Mouse (Mus musculus) yolk sac, embryonic 10.5 days (tissue): ENCODE measurements around the gene Papss2.

Experiments
- DNase-seq: peaks from one replicate; pipeline ENCODE4 v3.0.0-alpha.2; 2017; ENCODE audit warnings: low spot score

Papss2 gene

GRCm38 (mm10) chr19:32595506-32596286, at the start of gene Papss2:
Gene Papss2, plus strand, starts transcription at chr19:32595790.
- peak; percentile 64 for DNase-seq

- DNase-seq, result no peak
These were observed 48.2 kb upstream of the Papss2 start for GRCm38 (mm10) chr19:32547396-32547795.

DNA sequence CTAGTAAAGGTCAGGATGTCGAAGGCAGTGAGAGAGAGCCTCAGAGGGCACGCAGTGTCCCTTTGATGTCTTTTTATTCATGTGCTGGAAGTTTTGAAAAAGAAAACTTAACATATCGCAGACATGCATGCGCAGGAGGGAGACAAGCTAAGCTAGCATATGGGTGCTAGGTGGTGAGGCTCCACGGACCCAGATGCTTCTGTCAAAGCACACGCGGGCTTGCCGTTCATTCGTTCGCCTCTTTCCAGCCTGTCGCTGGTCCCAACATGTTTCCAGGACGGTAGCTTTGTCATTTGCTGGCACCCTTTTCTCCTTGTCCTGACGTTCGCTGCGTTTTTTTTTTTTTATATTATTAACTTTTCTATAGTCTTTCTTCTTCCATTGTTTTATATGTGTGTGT, 47.4 kb upstream of the Papss2 start:
- DNase-seq, result no peak

DNA sequence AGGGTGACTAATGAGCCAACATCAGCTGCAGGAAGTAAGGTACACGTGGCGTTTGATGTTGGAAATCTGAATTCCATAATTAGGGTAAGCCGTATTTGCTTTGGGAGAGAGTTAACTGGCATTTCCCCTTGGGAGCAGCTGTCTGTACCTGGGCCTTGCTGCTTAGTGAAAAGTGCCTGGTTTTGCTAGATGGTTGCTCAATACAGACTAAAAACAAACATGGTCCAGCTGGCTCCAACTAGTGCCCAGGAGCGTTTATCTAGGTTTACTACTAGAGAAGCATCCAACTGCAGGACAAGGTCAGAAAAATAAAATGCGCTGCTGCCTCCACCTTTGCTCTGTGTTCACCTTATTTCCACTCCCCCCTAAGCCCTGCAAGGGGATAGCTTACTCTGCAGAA, 45.1 kb upstream of the Papss2 start:
- DNase-seq, result no peak

- no peak for DNase-seq
These were observed 44.1 kb upstream of the Papss2 start for GRCm38 (mm10) chr19:32551442-32551841.

GRCm38 (mm10) chr19:32552106-32552505, 43.5 kb upstream of the Papss2 start:
- DNase-seq, result no peak

GRCm38 (mm10) chr19:32553310-32553709, 42.3 kb upstream of the Papss2 start:
- DNase-seq, result no peak

GRCm38 (mm10) chr19:32555257-32555656, 40.3 kb upstream of the Papss2 start:
- no peak for DNase-seq

DNA sequence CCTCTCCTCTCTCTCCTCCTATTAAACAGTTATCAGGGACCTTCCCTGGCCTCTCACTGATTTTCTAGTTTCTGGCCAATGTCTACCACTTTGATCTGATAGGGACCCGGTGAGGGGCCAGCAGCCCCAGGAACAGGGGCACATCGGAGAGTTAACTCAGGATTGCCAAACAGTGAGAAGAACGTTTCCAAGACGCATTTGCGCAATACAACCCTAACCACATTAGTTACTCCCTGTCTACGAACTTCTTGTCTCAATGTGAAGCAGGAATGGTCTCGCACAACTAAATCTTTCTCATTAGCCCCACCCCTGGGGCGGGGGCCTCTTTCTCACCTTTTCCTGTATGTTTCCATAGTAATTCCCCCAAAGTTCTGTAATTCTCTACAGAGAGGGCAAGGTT, 28.6 kb upstream of the Papss2 start:
- DNase-seq, result no peak

DNA sequence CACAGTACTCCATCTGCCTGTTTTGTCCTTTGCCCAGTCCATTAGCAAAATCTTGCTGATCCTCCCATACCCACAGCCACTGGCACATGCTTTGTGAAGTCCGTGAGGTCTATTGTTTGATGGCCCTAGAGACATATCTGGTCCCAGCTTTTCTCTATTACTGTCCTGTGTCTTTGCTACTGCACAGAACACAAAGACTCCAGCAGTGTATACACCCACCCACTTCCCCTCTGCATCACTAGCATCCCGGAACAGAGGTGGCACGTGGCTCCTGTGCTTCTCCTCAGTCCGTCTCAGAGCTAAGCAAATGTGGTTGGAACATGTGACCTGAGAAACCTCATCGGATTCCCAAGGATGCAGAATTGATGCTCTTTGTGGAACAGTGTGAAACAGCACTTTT, 28.1 kb upstream of the Papss2 start:
- no peak for DNase-seq

DNA sequence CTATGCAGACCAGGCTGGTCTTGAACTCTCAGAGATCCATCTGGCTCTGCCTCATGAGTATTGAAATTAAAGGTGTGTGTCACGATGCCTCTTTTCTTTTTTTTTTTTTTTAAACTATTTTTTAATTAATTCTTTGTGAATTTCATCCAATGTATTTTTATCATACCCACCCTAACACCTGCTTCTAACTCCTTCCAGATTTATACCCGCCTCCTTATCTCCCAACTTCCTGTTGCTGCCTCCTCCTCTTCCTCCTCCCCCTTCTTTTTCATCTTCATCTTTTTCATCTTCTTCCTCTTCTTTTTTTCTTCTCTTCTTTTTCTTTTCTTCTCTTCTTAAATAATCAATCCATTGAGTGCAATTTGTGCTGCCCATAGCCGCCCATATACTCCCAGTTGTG, 27.1 kb upstream of the Papss2 start:
- no peak for DNase-seq

- DNase-seq, result no peak
These were observed 26.5 kb upstream of the Papss2 start for GRCm38 (mm10) chr19:32568961-32569653.

GRCm38 (mm10) chr19:32569725-32570124, 25.9 kb upstream of the Papss2 start:
- DNase-seq, result no peak

- DNase-seq, result no peak
These were observed 23.4 kb upstream of the Papss2 start for GRCm38 (mm10) chr19:32572191-32572590.

DNA sequence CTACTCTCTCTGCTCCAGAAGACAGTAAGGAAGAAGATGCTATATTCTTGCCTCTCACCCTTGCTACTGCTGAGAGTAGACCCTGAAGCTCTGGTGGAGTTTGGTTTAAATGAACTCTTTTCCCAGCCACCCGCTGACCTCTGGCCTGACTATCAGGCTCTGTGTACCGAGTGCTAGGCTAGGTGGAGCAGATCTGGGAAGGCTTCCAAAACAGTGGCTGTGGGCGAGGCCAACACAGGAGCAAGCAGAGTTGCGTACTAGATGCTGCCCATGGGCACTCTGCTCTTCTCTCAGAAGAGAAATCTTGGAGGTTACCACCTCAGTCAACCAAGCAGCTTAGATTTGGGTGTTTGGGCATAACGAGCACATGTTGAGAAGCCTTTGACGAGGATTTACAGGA, 22.3 kb upstream of the Papss2 start:
- DNase-seq, result no peak

- no peak for DNase-seq
These were observed 20.7 kb upstream of the Papss2 start for GRCm38 (mm10) chr19:32574846-32575245.

DNA sequence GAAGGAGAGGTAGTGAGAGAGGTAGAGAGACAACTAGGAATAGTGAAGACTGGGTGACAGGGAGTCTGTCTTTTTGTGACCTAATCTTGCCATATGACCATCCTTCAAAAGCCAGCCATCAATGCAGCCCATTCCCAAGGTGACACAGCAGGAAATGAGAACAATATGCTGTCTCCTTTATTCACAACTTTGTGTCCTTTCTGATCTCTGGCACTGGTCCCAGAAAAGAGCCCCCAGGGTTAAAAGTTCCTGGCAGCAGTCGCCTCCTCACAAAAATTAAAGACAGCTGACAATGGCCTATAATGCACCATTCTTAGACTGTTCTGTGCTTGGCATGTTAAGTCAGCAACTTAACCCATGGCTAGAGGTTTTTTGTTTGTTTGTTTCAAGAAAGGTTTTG, 17.8 kb upstream of the Papss2 start:
- DNase-seq, result no peak

GRCm38 (mm10) chr19:32583091-32583766, 12.4 kb upstream of the Papss2 start:
- DNase-seq, result no peak

DNA sequence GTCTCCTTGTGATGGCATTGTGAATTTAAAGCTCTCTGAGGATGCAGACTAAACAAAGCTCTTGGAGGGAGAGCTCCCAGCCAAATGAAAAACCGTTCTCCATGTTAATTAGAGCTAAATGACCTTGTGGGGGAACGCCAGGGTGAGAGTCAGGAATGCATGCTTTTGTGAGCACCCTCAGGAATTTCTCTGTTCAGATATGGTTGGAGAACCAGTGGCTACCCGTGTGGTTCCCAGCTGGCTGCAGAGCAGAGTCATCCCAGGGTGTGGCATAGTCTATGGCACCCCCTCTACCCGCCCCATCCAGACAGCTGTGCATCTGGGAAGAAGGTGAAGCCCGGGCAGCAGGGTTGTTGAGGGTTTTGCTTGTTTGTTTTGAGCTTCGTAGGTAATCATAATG, 7.9 kb upstream of the Papss2 start:
- no peak for DNase-seq

- DNase-seq, result no peak
These were observed 2.8 kb upstream of the Papss2 start for GRCm38 (mm10) chr19:32592749-32593148.

- DNase-seq, result no peak
These were observed 1.7 kb upstream of the Papss2 start for GRCm38 (mm10) chr19:32593870-32594269.

- DNase-seq, result no peak
These were observed 472 bp upstream of the Papss2 start for GRCm38 (mm10) chr19:32595131-32595505.

GRCm38 (mm10) chr19:32599006-32599405, 3.4 kb downstream of the Papss2 start:
- DNase-seq, result no peak
